Mouse (Mus musculus): ENCODE data around the gene Hid1. TPM values are rescaled to one million over a fixed set of nuclear protein-coding genes. Genes with fewer than 3 reads are reported as not detected.
"Not testable (repeated sequence)": the region's sequence is repeated elsewhere in the genome, so short reads cannot be mapped to it uniquely, and the experiment has no call there.

Gene Hid1
- polyA plus RNA-seq, 1 experiment = 45.0 TPM

DNA sequence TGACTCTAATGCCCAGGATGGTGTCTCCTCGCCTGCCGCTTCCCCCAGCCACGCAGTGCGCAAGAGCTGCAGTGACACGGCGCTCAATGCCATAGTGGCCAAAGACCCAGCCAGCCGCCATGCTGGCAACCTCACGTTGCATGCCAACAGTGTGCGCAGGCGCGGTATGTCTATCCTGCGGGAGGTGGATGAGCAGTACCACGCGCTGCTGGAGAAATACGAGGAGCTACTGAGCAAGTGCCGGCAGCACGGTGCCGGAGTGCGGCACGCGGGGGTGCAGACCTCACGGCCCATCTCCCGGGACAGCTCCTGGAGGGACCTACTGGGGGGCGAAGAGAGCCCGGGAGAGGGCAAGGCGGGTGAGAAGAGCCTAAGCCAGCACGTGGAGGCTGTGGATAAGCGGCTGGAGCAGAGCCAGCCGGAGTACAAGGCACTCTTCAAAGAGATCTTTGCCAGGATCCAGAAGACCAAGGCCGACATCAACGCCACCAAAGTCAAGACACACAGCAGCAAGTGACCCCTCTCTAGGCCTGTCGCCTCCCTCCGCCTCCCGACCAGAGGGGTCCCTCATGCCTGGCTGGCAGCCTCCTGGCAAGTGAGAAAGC, 26.3 kb upstream of the Hid1 start:
- WGBS = 78% methylated on average over 34 of the region's 34 CpGs
- TF ChIP-seq CTCF (IDR thresholded peaks at IDR 0.05; ENCODE audit: insufficient read depth, low read length) (no peak), POLR2A (IDR thresholded peaks at IDR 0.05; ENCODE audit: borderline replicate concordance, extremely low read depth, low read depth, low read length) (no peak)
- Histone ChIP-seq H3K4me3 (replicated peaks; ENCODE audit: extremely low read depth, low read depth, low read length) (no peak overlapping the region), H3K4me1 (ENCODE audit: control insufficient read depth, insufficient read depth, low read length) (peaks cover 3% of the 10 kb centered on the region)
- DNase-seq = no peak

DNA sequence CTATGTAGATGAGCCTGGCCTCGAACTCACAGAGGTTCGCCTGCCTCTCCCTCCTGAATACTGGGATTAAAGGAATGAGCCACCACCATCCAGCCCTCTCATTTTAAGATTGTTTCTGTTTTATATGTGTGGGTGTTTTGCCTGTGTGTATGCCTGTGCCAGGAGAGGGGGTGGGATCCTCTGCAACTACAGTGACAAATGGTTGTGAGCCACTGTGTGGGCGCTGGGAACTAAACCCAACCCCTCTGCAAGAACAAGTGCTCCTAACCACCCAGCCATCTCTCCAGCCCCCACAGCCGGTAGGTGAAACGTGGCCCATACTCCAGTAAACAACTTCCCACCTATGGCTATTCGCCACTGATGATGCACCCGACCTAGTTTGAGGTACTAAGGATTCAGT, 23.8 kb upstream of the Hid1 start:
- H3K4me3 ChIP-seq (replicated peaks; ENCODE audit: extremely low read depth, low read depth, low read length) = no peak overlapping the region
- WGBS = 92% methylated on average over 7 of the region's 7 CpGs
- no peaks in the 10 kb centered on the region for H3K4me1 ChIP-seq (ENCODE audit: control insufficient read depth, insufficient read depth, low read length)
- DNase-seq = no peak
- TF ChIP-seq CTCF (IDR thresholded peaks at IDR 0.05; ENCODE audit: insufficient read depth, low read length) (no peak), POLR2A (IDR thresholded peaks at IDR 0.05; ENCODE audit: borderline replicate concordance, extremely low read depth, low read depth, low read length) (no peak)

DNA sequence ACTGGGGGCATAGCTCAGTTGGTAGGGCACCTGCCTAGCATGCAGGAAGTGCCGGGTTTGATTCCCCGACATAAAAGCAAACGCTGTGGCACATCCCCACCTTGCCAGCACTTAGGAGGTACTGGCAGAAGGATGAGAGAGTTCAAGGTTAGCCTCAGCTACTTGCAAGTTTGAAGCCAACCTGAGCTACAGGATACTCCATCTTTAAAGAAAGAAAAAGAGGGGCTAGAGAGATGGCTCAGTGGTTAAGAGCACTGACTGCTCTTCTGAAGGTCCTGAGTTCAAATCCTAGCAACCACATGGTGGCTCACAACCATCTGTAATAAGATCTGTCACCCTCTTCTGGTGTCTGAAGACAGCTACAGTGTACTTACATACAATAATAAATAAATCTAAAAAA, 19.3 kb upstream of the Hid1 start:
- not testable (repeated sequence) for H3K4me3 ChIP-seq (replicated peaks; ENCODE audit: extremely low read depth, low read depth, low read length); DNase-seq; H3K4me1 ChIP-seq (ENCODE audit: control insufficient read depth, insufficient read depth, low read length)
- 79% methylated on average over 3 of the region's 3 CpGs for WGBS

DNA sequence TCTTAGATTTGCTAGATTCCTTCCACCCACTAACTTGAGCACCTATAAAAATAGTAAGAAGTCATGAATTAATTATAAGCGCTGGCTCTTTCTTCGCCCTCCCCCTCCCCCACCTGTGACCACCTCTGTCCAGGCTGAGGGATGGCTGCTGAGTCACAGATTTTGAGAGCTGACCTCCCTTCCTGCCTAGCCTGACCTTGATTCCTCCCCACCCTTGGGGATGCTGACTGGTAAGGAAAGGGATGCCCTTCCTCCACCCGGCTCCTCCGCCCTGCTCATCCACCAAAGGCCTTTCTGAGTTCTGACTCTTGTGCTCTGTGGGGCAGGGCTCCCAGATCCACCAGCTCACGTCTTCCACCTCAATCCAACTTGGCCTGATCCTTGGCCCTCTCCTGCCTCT, 17.0 kb upstream of the Hid1 start:
- Histone ChIP-seq H3K4me1 (ENCODE audit: control insufficient read depth, insufficient read depth, low read length) (peaks cover 6% of the 10 kb centered on the region), H3K4me3 (replicated peaks; ENCODE audit: extremely low read depth, low read depth, low read length) (no peak overlapping the region)
- TF ChIP-seq CTCF (IDR thresholded peaks at IDR 0.05; ENCODE audit: insufficient read depth, low read length) = no peak
- TF ChIP-seq POLR2A (IDR thresholded peaks at IDR 0.05; ENCODE audit: borderline replicate concordance, extremely low read depth, low read depth, low read length) = no peak
- 68% methylated on average over 5 of the region's 5 CpGs for WGBS
- DNase-seq = no peak

DNA sequence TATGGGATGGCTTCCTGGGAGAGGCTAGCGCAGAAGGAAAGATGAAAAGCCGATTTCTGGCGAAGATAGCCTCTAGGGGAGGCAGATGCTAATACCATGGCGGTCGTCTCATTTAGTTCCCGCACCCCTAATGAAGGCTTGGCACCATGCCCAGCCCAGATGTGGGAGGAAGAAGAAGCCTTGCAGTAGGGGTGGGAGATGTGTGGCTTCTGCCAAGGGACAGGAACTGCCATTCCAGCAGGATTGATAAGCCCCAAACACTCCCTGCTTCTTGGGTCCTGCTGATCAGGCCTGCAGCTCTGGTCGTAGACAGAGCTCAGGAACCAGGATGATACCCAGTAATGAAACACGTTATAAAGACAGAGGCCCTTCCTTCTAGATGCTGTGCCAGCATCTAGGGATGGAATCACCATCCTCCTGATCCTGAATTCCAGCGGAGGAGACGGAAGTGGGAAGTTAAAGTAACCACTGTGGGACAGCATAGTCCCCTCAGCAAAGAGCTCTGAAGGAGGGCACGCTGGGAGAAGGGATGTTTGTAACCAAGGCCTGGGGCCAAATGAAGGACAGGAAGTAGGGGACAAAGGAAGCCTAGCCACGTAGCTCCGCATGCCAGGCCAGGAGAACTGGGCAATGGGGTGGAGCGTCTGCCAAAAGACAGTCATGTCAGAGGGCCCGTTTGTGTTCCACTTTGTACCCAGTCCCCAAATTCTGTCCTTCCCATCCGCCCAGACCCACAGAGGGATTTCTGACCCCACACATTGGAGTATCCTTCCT, 16.3 kb upstream of the Hid1 start:
- no peak for TF ChIP-seq POLR2A (IDR thresholded peaks at IDR 0.05; ENCODE audit: borderline replicate concordance, extremely low read depth, low read depth, low read length)
- no peak for TF ChIP-seq CTCF (IDR thresholded peaks at IDR 0.05; ENCODE audit: insufficient read depth, low read length)
- WGBS = 42% methylated on average over 16 of the region's 16 CpGs
- peaks cover 6% of the 10 kb centered on the region for H3K4me1 ChIP-seq (ENCODE audit: control insufficient read depth, insufficient read depth, low read length)
- no peak for DNase-seq
- H3K4me3 ChIP-seq (replicated peaks; ENCODE audit: extremely low read depth, low read depth, low read length) = no peak overlapping the region

DNA sequence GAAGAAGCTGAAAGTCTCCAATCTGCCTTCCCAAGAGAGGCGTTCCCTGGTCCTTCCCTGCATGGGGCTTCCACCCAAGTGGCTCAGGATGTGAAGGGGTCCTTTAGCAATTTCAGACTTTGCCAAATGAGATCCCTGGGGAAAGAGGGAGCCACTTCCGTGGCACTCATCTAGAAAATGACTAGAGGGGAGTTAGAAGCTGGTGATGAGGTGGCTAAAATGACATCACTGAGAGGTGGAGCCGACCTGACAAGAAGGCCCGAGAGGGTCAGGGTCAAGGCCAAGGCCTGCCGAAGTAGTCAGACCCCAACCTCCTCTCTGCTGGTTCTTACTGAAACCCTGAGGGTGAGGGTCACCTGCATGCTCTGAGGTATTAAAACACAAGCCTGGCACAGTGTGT, 15.3 kb upstream of the Hid1 start:
- TF ChIP-seq POLR2A (IDR thresholded peaks at IDR 0.05; ENCODE audit: borderline replicate concordance, extremely low read depth, low read depth, low read length) = no peak
- no peak for TF ChIP-seq CTCF (IDR thresholded peaks at IDR 0.05; ENCODE audit: insufficient read depth, low read length)
- no peak for DNase-seq
- 27% methylated on average over 5 of the region's 5 CpGs for WGBS
- peaks cover 6% of the 10 kb centered on the region for H3K4me1 ChIP-seq (ENCODE audit: control insufficient read depth, insufficient read depth, low read length)
- H3K4me3 ChIP-seq (replicated peaks; ENCODE audit: extremely low read depth, low read depth, low read length) = peak overlapping the region; percentile 91

DNA sequence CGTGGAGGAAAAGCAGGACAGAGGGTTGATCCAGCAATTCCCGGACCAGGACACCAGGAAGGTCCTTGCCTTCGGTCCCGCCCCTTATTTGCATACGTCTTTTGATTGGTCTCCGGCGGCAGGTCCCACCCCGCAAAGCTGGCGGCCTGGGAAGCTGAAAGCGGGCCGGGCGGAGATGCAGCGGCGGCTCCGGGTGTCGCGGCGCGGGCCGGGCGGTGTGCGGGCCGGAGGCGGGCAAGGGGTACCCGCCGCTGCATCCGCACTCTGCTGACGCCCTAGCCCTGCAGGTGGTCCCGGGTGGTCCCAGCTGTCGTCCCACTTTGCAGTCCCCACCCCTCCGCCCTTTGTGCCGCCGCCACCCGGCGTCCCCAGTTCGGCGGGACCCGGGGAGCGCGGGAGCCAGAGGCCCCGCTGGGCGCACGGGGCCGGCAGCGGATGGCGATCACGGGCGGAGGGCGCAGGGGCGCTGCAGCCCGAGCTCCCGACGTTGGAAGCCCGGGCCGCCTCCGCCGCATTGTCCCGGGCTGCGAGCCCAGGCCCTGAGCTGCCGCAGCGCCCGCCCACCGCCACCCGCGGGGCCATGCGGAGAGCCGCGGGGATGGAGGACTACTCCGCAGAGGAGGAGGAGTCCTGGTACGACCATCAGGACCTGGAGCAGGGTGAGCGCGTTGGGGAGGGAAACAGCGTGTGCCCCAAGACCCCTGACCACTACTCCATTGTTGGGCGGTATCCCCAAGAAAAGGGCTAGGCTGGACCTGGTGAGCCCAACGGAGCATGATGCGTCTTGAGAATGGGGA, 14.4 kb upstream of the Hid1 start, which contains the start of gene Cdr2l:
Gene Cdr2l, plus strand, starts transcription at position 174 of the 797 bp plus-strand sequence.
- TF ChIP-seq POLR2A (IDR thresholded peaks at IDR 0.05; ENCODE audit: borderline replicate concordance, extremely low read depth, low read depth, low read length) (no peak; the same call in none of the 2 replicates), CTCF (IDR thresholded peaks at IDR 0.05; ENCODE audit: insufficient read depth, low read length) (no peak)
- peak; percentile 90 for DNase-seq
- WGBS = under 1% methylated on average over 75 of the region's 76 CpGs

DNA sequence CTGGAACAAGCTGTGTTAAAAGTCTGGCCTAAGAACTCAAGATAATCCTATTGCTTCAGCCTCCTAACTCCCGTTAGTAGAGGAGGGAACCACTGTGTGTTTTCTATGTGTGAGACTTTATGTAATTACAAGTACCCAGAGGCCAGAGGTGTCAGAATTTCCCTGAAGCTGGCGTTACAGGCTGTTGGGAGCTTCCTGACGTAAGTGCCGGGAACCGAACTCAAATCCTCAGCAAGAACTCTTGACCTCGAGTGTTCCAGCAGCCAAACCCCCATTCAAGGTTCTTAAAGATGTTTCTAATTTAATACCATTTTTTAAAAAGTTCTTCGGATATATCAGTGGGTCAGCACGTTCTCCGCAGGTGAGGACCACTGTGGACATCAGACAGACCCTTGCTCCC, 13.7 kb upstream of the Hid1 start:
- TF ChIP-seq CTCF (IDR thresholded peaks at IDR 0.05; ENCODE audit: insufficient read depth, low read length) = no peak
- TF ChIP-seq POLR2A (IDR thresholded peaks at IDR 0.05; ENCODE audit: borderline replicate concordance, extremely low read depth, low read depth, low read length) = no peak
- Histone ChIP-seq H3K4me1 (ENCODE audit: control insufficient read depth, insufficient read depth, low read length) (peaks cover 6% of the 10 kb centered on the region), H3K4me3 (replicated peaks; ENCODE audit: extremely low read depth, low read depth, low read length) (peak overlapping the region; percentile 33)
- 17% methylated on average over 9 of the region's 9 CpGs for WGBS
- DNase-seq = no peak

More for the DNA sequence above, 14.4 kb upstream of the Hid1 start, which contains the start of gene Cdr2l:
- H3K4me1 ChIP-seq (ENCODE audit: control insufficient read depth, insufficient read depth, low read length) = peaks cover 6% of the 10 kb centered on the region
- peak within 1 kb of the TSS; percentile 91 for H3K4me3 ChIP-seq (replicated peaks; ENCODE audit: extremely low read depth, low read depth, low read length)

DNA sequence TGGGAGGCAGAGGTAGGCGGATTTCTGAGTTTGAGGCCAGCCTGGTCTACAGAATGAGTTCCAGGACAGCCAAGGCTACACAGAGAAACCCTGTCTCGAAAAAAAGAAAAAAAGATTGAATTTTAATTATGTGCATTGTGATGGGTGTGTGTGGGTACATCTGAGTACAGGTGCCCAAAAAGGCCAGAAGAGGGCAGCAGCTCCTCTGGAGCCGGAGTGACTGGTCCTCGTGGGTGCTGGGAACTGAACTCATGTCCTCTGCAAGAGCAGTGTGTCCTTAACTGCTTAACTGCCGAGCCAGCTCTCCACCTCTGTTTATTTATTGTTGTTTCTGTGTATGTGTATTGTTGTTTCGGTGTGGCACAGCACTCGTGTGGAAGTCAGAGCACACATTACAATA, 10.3 kb upstream of the Hid1 start:
- TF ChIP-seq POLR2A (IDR thresholded peaks at IDR 0.05; ENCODE audit: borderline replicate concordance, extremely low read depth, low read depth, low read length) (no peak), CTCF (IDR thresholded peaks at IDR 0.05; ENCODE audit: insufficient read depth, low read length) (no peak)
- no peaks in the 10 kb centered on the region for H3K4me1 ChIP-seq (ENCODE audit: control insufficient read depth, insufficient read depth, low read length)
- H3K4me3 ChIP-seq (replicated peaks; ENCODE audit: extremely low read depth, low read depth, low read length) = no peak overlapping the region
- DNase-seq = no peak
- 78% methylated on average over 7 of the region's 7 CpGs for WGBS

Measured in lung, adult 2 months (tissue).